Mouse (Mus musculus): ENCODE measurements around the gene Cib3.

Cib3 gene

GRCm38 (mm10) chr8:72210222-72210621, 2.4 kb downstream of the Cib3 start:
- DNase-seq: no peak

GRCm38 (mm10) chr8:72208582-72208981, 4.1 kb downstream of the Cib3 start:
- DNase-seq: no peak

GRCm38 (mm10) chr8:72197997-72198396, 14.6 kb downstream of the Cib3 start:
- DNase-seq: no peak

- DNase-seq: no peak
These were observed 20.6 kb downstream of the Cib3 start for GRCm38 (mm10) chr8:72192065-72192464.

- no peak for DNase-seq
These were observed 22.5 kb downstream of the Cib3 start for GRCm38 (mm10) chr8:72190215-72190539.

- no peak for DNase-seq
These were observed 23.0 kb downstream of the Cib3 start, which contains the start of gene Hsh2d for GRCm38 (mm10) chr8:72189417-72190214. TSS of gene Hsh2d (plus strand) at chr8:72189638.

- DNase-seq: no peak
These were observed 24.8 kb downstream of the Cib3 start for GRCm38 (mm10) chr8:72187793-72188331.

DNA sequence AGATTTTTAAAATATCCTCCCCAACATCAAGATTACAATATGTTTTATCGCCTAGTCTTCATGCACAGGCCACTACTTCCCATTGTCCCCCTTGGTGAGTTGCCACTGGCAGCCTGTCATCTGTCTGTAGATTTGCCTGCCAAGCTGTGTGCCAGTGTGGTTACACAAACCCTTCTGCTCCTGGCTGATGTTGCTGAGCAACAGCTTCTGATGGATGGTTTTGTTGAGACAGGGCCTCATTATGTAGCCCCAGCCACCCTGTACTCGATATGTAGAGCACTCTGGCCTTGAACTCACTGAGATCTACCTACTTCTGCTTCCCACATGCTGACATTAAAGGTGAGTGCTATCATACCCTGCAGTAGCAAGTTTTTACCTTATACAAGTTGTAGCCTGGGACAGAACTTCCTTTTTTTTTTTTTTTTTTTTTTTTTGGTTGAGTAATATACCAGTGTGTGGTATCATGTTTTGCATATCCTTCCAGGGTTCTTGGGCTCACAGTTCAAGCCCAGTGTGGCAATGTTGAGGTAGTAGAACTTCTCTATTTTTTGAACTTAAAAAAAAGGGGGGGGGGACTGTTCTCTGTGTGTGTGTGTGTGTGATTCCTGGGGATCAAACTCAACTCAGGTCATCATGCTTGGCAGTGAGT, 29.0 kb downstream of the Cib3 start:
- no peak for DNase-seq

- peak; percentile 83 for DNase-seq
These were observed 35.2 kb downstream of the Cib3 start for GRCm38 (mm10) chr8:72177346-72177925.

- DNase-seq: no peak
These were observed 42.9 kb downstream of the Cib3 start for GRCm38 (mm10) chr8:72169681-72170249.

- DNase-seq: no peak
These were observed 43.5 kb downstream of the Cib3 start for GRCm38 (mm10) chr8:72169098-72169668.

DNA sequence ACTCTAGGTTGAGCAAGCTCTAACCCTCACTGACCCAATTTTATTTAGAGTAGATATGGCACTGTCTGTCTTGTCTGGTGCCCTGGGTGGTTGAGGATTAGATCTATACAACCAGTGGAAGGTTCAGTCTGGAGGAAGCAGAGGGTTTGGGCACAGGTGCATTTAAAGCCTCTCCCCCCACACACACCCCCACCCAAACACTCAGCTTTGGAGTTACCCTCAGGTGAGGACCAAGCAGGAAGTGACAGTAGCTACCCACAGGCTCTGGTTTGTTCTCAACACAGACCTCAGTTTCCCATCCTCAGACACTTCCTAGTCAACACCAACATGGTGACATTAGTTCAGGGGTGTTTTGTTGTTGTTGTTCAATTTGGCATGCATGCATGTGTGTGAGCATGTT, 49.8 kb downstream of the Cib3 start:
- DNase-seq: no peak

DNA sequence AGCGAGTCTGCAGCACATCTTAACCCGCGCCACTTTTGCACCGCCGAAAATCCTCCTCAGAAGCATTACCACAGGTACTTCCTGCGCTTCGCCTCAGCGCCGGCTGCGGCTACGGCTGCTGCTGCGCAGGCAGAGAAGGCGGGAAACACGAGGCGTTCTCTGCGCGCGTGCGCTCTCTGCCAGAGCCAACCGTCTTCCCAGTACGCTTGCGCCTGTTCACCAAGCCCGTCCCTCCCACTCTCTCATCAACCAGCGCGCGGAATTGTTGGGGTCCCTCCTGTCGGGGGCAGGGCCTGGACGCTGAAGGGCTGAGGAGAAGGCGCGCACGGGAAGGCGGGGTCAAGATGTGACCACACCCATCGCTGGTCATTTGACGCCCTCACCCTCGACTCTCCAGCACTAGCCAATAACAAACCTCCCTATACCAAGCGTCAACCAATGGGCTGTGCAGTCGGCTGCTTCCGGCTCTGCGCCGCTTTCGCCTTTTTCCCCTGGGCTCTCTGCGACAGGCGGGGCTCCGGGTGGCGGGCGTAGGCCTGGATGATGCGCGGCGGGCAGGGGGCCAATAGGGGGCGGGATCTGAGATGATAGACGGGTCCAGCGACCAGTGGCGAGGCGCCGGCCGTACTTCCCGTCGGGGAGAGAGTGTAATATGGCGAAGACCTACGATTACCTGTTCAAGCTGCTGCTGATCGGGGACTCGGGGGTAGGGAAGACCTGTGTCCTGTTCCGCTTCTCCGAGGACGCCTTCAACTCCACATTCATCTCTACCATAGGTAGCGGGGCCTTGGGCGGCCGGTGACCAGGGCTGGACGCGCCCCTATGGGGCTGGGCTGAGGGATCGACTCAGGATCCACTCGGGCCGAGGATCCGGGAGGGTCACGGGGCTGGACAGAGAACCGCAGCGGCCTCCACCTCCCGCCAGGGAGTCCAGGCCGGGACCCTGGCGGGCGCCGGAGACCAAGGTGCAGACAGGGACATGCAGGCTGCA, 51.6 kb downstream of the Cib3 start, which contains the start of gene Rab8a:
Gene Rab8a, plus strand, starts transcription at position 494 of the 991 bp plus-strand sequence.
- peak; percentile 100 for DNase-seq

- peak; percentile 4 for DNase-seq
These were observed 52.6 kb downstream of the Cib3 start for GRCm38 (mm10) chr8:72160007-72160406.

DNA sequence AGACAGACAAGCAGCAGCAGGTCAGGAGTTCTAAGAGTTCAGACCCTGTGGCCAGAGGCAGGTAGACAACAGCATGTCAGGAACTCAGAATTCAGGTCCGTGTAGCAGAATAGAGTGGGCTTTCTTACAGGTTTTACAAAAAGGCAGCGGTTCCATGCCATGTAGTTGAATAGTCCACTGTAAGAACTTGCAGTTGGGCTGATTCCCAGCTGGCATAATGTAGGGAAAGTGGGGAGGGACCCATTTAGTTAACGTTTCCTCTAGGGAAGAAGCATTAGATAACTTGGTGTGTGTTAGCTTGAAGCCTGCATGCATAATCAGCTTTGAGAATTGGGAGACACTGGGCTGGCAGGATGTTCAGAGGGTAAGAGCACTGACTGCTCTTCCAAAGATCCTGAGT, 53.9 kb downstream of the Cib3 start:
- no peak for DNase-seq

- no peak for DNase-seq
These were observed 54.5 kb downstream of the Cib3 start for GRCm38 (mm10) chr8:72158096-72158495.
